9 mouse cellular contexts compared by ENCODE assay signal in genomic region chr7:75782723-75783011, GRCm38 (mm10).
DNase-seq lines count a peak whose midpoint lies in the region; ATAC-seq and TF ChIP-seq lines count a peak whose summit lies in the region.
"Had no signal": no experiment of that assay in that cellular context is flagged by ENCODE, and none has a peak within 500 bp of the region (broad histone marks: within the 10 kb centered on the region; RNA-seq: fewer than 3 reads in every experiment).

No protein-coding gene starts in this region.

- ATAC-seq in heart, embryonic 13.5 days (ENCODE audit: extremely low read depth, insufficient number of reproducible peaks, low FRiP score, low TSS enrichment): no peak
- no peak for ATAC-seq in heart, embryonic 15.5 days (replicated peaks; ENCODE audit: insufficient number of reproducible peaks, insufficient read depth, low FRiP score, low read depth)

- H3ac ChIP-seq in myocyte (ENCODE audit: control insufficient read depth, insufficient read length): no peak overlapping the region

- WGBS in heart, embryonic 13.5 days: 79% methylated on average over 3 of the region's 3 CpGs
- WGBS in spleen, adult 2 months: 44% methylated on average over 3 of the region's 3 CpGs
- WGBS in heart, embryonic 15.5 days: 73% methylated on average over 3 of the region's 3 CpGs

- H3K27ac ChIP-seq in heart, embryonic 13.5 days (replicated peaks): no peak overlapping the region
- H3K27ac ChIP-seq in spleen, adult 2 months (ENCODE audit: insufficient read depth, low read length): peak overlapping the region; percentile 81; the same call in 1 of the 2 replicates
- no peak overlapping the region for H3K27ac ChIP-seq in heart, embryonic 15.5 days
- H3K27ac ChIP-seq: hindbrain, postnatal 0 days had no signal

- peaks cover 37% of the 10 kb centered on the region for H3K4me1 ChIP-seq in heart, embryonic 13.5 days
- H3K4me1 ChIP-seq in spleen, adult 2 months (ENCODE audit: control insufficient read depth, insufficient read depth, insufficient read length): peaks cover 31% of the 10 kb centered on the region
- peaks cover 22% of the 10 kb centered on the region for H3K4me1 ChIP-seq in heart, embryonic 15.5 days (replicated peaks)

- H3K36me3 ChIP-seq in heart, embryonic 13.5 days: peaks cover 29% of the 10 kb centered on the region
- H3K36me3 ChIP-seq in spleen, adult 2 months (ENCODE audit: control insufficient read depth, insufficient read depth, low read length): peaks cover 20% of the 10 kb centered on the region
- H3K36me3 ChIP-seq in heart, embryonic 15.5 days: peaks cover 17% of the 10 kb centered on the region; the same call in 1 of the 2 replicates
- peaks cover 5% of the 10 kb centered on the region for H3K36me3 ChIP-seq in myocyte (ENCODE audit: control insufficient read depth, insufficient read depth)

- no peaks in the 10 kb centered on the region for H3K79me2 ChIP-seq in myocyte (ENCODE audit: control insufficient read depth, insufficient read depth)

- peak overlapping the region; percentile 69 for H3K4me2 ChIP-seq in heart, embryonic 13.5 days
- peak overlapping the region; percentile 67 for H3K4me2 ChIP-seq in heart, embryonic 15.5 days
- peak overlapping the region; percentile 70 for H3K4me2 ChIP-seq in myocyte (ENCODE audit: low read depth)

- no peaks in the 10 kb centered on the region for H3K9me3 ChIP-seq in heart, embryonic 13.5 days
- H3K9me3 ChIP-seq in heart, embryonic 15.5 days (replicated peaks): no peaks in the 10 kb centered on the region

- no peak for DNase-seq in heart, adult 18-20 months
- DNase-seq in spleen, adult 2 months (ENCODE audit: low read depth in 1 of 2, low spot score in 2 of 2): no peak
- DNase-seq in spleen, postnatal 14 days (ENCODE audit: low spot score in 2 of 2): no peak
- no peak for DNase-seq in cerebellum, adult 11-12 months
- no peak for DNase-seq in left cerebral cortex, adult 8-10 months (ENCODE audit: low spot score in 2 of 2)

- peak overlapping the region; percentile 68 for H3K4me3 ChIP-seq in heart, embryonic 13.5 days
- H3K4me3 ChIP-seq in spleen, adult 2 months (ENCODE audit: extremely low read depth, insufficient read depth, insufficient read length): peak overlapping the region; percentile 99; the same call in 1 of the 2 replicates
- no peak overlapping the region for H3K4me3 ChIP-seq in heart, embryonic 15.5 days
- H3K4me3 ChIP-seq in myocyte: peak overlapping the region; percentile 61

- no peaks in the 10 kb centered on the region for H3K27me3 ChIP-seq in heart, embryonic 13.5 days (replicated peaks)
- no peaks in the 10 kb centered on the region for H3K27me3 ChIP-seq in spleen, adult 2 months (ENCODE audit: control insufficient read depth, insufficient read depth, low read length)
- H3K27me3 ChIP-seq in heart, embryonic 15.5 days: no peaks in the 10 kb centered on the region
- H3K27me3 ChIP-seq in myocyte (ENCODE audit: control insufficient read depth, insufficient read depth, insufficient read length): no peaks in the 10 kb centered on the region

- H3K9ac ChIP-seq in heart, embryonic 13.5 days: peak overlapping the region; percentile 87; the same call in 1 of the 2 replicates
- H3K9ac ChIP-seq in heart, embryonic 15.5 days: no peak overlapping the region

- TF ChIP-seq CTCF in spleen, adult 2 months (IDR thresholded peaks at IDR 0.05; ENCODE audit: extremely low read depth, insufficient read depth, insufficient read length, insufficient replicate concordance): no peak

- TF ChIP-seq POLR2A in spleen, adult 2 months (IDR thresholded peaks at IDR 0.05; ENCODE audit: low read depth, low read length): no peak
- TF ChIP-seq POLR2A in myocyte (IDR thresholded peaks at IDR 0.05; ENCODE audit: insufficient read length, low read depth): no peak

TF ChIP-seq in myocyte, 11 proteins besides CTCF, POLR2A, EP300 and RAD21:
- TF ChIP-seq CEBPB (IDR thresholded peaks at IDR 0.05; ENCODE audit: insufficient read depth, poor library complexity, severe bottlenecking): no peak
